Mouse (Mus musculus): ENCODE data around the gene Col4a2. TPM values are rescaled to one million over a fixed set of nuclear protein-coding genes. Genes with fewer than 3 reads are reported as not detected.
"Not testable (repeated sequence)": the region's sequence is repeated elsewhere in the genome, so short reads cannot be mapped to it uniquely, and the experiment has no call there.

Col4a2 gene
- polyA plus RNA-seq, 1 experiment from 2014 or later: 35.4 TPM

DNA sequence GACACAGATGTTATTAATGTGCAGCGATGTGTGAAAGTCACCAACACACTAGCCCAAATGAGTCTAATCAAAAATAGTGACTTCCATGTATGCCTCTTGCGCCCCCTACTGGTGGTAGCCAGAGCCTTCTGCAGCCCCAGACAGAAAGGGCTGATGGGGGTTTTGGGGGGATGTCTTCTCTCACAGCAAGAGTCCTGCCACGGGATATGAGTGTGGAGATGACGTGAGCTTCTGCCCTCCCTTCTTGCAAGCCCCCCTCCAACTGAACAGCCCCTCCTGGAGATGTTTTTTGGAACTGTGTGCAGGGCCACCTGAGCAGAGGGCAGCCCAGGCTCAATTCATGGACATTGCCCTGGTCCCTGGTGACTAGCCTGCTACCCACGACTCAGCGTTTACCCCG is 173.5 kb downstream of the Col4a2 start:
- WGBS: 26% methylated on average over 7 of the region's 7 CpGs
- H3K9me3 ChIP-seq (replicated peaks): no peaks in the 10 kb centered on the region
- no peak overlapping the region for H3K9ac ChIP-seq (replicated peaks)
- H3K4me3 ChIP-seq (replicated peaks): no peak overlapping the region
- H3K27me3 ChIP-seq (replicated peaks): peaks cover 18% of the 10 kb centered on the region
- no peak for ATAC-seq (ENCODE audit: low FRiP score)
- H3K27ac ChIP-seq (replicated peaks): no peak overlapping the region
- H3K4me1 ChIP-seq: peaks cover 2% of the 10 kb centered on the region; the same call in 1 of the 2 replicates
- H3K4me2 ChIP-seq: no peak overlapping the region
- no peaks in the 10 kb centered on the region for H3K36me3 ChIP-seq

DNA sequence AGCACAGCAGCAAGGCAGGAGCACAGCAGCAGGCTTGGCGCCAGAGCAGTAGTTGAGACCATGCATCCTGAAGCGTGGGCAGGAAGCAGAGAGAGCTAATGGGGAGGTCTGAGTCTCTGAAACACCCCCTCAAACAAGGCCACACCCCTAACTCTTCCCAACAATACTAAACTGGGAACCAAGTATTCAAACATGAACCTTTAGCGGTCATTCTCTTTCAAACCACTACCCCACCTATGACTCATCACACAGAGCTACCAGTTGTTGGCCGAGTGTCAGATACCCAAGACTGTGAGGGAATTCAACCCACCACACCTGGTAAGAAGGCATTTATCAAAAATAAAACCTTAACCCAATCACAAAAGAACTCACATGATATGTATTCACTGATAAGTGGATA is 174.6 kb downstream of the Col4a2 start:
- Histone ChIP-seq H3K27ac (replicated peaks) (no peak overlapping the region), H3K9me3 (replicated peaks) (no peaks in the 10 kb centered on the region), H3K4me2 (no peak overlapping the region), H3K36me3 (no peaks in the 10 kb centered on the region), H3K27me3 (replicated peaks) (peaks cover 14% of the 10 kb centered on the region), H3K9ac (replicated peaks) (no peak overlapping the region), H3K4me3 (replicated peaks) (no peak overlapping the region), H3K4me1 (peaks cover 2% of the 10 kb centered on the region; the same call in 1 of the 2 replicates)
- ATAC-seq (ENCODE audit: low FRiP score): no peak
- WGBS: 89% methylated on average over 4 of the region's 4 CpGs

DNA sequence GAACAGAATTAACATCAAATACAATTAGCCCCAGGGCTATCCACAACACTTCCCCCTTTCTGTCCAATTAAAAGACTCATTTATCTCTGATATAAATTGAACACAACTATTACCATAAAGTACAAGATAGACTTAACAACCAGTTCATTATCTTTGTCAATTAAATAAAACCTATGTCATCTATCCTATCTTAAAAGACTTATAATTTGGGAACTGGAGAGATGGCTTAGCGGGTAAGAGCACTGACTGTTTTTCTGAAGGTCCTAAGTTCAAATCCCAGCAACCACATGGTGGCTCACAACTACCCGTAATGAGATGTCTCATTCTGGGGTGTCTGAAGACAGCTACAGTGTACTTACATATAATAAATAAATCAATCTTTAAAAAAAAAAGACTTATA is 179.7 kb downstream of the Col4a2 start:
- not testable (repeated sequence) for H3K4me1 ChIP-seq; H3K36me3 ChIP-seq; ATAC-seq (ENCODE audit: low FRiP score); H3K4me2 ChIP-seq; H3K9me3 ChIP-seq (replicated peaks); H3K27ac ChIP-seq (replicated peaks); H3K9ac ChIP-seq (replicated peaks); H3K4me3 ChIP-seq (replicated peaks)
- 85% methylated on average over 2 of the region's 2 CpGs for WGBS
- H3K27me3 ChIP-seq (replicated peaks): peaks cover 27% of the 10 kb centered on the region

DNA sequence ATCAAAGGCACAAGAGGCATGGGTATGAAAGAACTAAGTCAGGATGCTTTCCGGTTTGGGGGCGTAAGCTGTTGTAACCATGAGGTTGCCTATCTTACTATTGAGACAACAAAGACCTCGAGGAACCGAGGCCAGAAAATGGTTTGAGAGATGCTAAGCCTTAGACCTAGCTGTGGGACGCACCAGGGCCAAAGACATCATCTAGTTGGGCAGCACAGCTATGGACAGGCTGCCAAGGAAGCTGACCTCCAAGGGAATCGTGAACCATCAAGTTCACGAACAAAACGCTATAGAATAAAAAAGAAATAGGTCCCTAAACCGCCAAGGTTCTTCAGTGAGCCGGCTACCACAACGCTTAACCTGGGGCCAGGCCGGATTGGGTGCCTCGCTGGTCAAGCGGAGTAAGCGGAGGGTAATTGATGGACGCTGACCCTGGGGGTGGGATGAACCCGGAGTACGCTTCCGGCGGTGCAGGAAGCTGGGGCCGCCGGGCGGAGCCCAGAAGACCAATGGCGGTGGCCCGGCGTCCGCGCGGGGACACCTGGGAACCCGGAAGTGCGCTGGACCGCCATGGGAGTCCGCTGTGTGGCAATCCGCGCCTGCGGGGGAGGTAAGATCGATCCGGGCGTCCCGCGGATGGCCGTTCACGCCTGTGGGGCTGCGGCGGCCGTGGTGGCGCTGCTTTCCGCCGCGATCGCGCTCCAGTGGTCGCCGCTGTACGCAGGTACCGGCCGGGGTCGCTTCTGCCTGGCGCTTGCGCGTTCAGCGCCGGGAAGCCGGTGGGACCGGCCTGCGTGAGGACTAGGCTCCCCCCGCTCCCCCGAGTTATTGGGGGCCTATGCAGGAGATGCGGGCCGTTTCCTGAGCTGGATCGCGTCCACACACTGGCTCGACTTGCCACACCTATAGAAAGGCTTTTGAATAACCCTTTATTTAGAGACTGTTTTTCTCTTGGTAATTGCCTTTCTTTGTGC is 184.7 kb downstream of the Col4a2 start, which contains the start of gene Naxd:
Gene Naxd (plus strand): TSS at position 490 of the 974 bp plus-strand sequence.
- H3K36me3 ChIP-seq: no peaks in the 10 kb centered on the region
- 4% methylated on average over 72 of the region's 73 CpGs for WGBS
- ATAC-seq (ENCODE audit: low FRiP score): peak; percentile 96
- no peaks in the 10 kb centered on the region for H3K9me3 ChIP-seq (replicated peaks)
- peaks cover 50% of the 10 kb centered on the region for H3K4me1 ChIP-seq
- peaks cover 14% of the 10 kb centered on the region; the same call in 1 of the 2 replicates for H3K27me3 ChIP-seq (replicated peaks)
- H3K27ac ChIP-seq (replicated peaks): peak within 1 kb of the TSS; percentile 92
- H3K9ac ChIP-seq (replicated peaks): peak within 1 kb of the TSS; percentile 85
- H3K4me3 ChIP-seq (replicated peaks): peak within 1 kb of the TSS; percentile 88
- peak within 1 kb of the TSS; percentile 85 for H3K4me2 ChIP-seq

DNA sequence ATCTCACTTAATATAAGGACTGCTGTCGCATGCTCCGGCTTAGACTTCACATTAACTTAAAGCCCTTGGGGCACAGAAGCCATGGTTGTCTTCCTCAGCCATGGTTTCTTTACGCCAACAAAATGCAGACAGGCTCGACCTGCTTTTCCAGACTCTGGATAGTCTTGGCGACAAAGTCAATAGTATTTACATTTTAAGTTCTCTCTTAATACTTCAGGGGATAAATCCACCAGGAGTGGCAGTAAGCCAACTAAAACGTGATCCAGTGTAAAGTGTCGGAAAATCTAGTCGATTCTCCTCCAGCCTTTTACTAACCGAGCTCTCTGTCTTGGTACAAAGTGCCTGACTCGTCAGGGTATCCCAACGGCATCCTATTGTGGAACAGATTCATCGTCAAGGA is 185.7 kb downstream of the Col4a2 start:
- H3K27ac ChIP-seq (replicated peaks): no peak overlapping the region
- H3K9ac ChIP-seq (replicated peaks): peak overlapping the region; percentile 85; the same call in 1 of the 2 replicates
- WGBS: 77% methylated on average over 12 of the region's 12 CpGs

More for the DNA sequence above, 185.7 kb downstream of the Col4a2 start:
- H3K4me3 ChIP-seq (replicated peaks): peak overlapping the region; percentile 88
- H3K9me3 ChIP-seq (replicated peaks): no peaks in the 10 kb centered on the region
- peaks cover 5% of the 10 kb centered on the region for H3K36me3 ChIP-seq
- peaks cover 9% of the 10 kb centered on the region; the same call in 1 of the 2 replicates for H3K27me3 ChIP-seq (replicated peaks)
- peaks cover 54% of the 10 kb centered on the region for H3K4me1 ChIP-seq
- peak overlapping the region; percentile 85 for H3K4me2 ChIP-seq
- no peak for ATAC-seq (ENCODE audit: low FRiP score)

Other genes starting within 250 kb of the Col4a2 start
- gene Col4a1, start within 50 bp of the Col4a2 start, polyA plus RNA-seq (2015; fragmentation: Nextera tagmentation; extraction: Ambion mirVana): 79.3 and 96.2 TPM in 2 replicates
- gene Rab20, start 165.9 kb downstream of the Col4a2 start, polyA plus RNA-seq (2015; fragmentation: Nextera tagmentation; extraction: Ambion mirVana): 1.00 and 3.0 TPM in 2 replicates
- 149 and 154 TPM in 2 replicates for gene Naxd, start 184.7 kb downstream of the Col4a2 start, polyA plus RNA-seq (2015; fragmentation: Nextera tagmentation; extraction: Ambion mirVana)
- gene Cars2, start 238.0 kb downstream of the Col4a2 start, polyA plus RNA-seq (2015; fragmentation: Nextera tagmentation; extraction: Ambion mirVana): 26.8 and 27.7 TPM in 2 replicates
- gene Ing1, start 242.8 kb downstream of the Col4a2 start, polyA plus RNA-seq (2015; fragmentation: Nextera tagmentation; extraction: Ambion mirVana): 43.0 and 44.7 TPM in 2 replicates

All from neural tube, embryonic 15.5 days (tissue).